Mouse (Mus musculus) lung, postnatal 14 days (tissue): ENCODE data around the gene Sat2.

Experiments used
- DNase-seq: peaks from one replicate; pipeline ENCODE4 v3.0.0; 2021

The Sat2 gene

DNA sequence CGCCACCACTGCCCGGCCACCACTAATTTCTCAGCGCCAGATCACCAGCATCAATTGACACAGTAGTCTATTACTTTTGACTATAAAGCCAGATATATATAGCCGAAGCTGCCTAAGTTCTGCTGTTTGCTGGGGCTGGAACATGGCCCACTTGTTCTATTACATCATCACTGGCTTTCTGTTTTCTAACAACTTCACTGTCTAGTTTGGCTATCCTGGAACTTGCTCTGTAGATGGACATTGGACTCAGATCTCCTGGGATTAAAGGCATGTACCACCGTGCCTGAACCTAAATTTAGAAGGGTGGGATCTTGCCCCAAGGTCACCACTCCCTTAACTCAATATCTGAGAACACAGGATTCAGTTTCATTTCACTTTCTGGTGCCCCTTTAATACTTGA, 24.0 kb downstream of the Sat2 start:
- no peak for DNase-seq

DNA sequence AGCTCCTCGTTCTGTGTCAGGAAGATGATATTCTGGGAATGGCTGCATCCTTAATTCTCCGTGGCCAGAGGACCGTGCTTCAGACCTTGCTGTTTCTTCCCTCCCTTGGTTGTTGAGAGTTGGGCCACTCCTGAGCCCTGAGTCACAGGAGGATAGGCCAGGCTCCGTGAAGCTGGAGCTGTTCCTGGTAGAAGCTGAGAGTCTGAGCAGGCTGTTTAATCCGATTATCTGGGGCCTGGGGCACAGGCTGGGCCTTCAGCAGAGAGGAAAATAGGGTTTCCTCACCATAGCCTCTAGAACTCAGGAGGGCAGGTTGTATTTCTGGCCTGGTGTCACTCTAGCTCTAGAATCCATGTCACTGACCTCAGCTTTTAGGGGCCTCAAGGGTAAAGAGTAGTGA, 31.6 kb downstream of the Sat2 start:
- no peak for DNase-seq

DNA sequence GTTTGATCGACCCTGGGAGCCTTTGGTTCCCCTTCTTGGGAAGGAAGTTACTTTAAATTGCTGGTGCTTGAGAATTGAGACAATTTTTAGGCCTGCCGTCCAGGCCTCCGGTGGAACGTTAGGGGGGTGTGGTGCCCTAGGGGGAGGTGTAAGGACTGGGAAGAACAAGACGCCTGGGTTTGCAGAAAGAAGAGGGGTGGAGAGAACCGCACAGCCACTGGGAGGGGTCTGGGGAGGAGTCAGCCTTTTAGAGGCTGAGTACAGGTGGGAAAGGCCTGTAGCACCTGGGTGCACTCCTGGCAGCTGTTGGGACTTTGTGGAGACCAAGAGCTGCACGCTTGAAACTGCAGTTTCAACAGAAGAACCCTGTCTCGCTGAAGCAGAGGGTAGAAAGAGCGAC, 32.9 kb downstream of the Sat2 start:
- DNase-seq, result no peak

DNA sequence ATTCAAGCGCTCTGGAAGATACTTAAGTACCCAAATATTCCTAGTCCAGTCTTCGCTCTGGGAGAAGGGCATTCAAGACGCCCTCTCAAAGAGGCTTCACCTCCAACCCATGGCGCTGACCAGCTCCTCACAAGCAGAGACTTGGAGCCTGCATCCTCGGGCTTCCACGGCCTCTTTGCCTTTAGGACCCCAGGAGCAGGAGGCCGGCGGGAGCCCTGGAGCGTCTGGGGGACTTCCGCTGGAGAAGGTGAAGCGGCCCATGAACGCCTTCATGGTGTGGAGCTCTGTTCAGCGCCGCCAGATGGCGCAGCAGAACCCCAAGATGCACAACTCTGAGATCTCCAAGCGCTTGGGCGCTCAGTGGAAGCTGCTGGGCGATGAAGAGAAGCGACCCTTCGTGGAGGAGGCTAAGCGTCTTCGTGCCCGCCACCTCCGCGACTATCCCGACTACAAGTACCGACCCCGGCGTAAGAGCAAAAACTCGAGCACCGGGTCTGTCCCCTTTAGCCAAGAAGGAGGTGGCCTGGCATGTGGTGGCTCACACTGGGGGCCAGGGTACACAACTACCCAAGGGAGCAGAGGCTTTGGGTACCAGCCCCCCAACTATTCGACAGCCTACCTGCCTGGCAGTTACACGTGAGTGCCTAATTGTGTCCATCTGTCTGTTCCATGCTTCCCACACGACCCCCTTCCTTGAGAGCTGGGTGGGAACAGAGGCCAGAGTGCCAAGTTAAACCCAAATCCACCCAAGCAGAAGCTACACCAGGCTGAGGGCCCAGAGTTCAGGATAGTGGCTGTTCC, 33.6 kb downstream of the Sat2 start, which contains the start of gene Sox15:
TSS of gene Sox15 (plus strand) at position 51 of the 801 bp plus-strand sequence.
- peak; percentile 69 for DNase-seq

DNA sequence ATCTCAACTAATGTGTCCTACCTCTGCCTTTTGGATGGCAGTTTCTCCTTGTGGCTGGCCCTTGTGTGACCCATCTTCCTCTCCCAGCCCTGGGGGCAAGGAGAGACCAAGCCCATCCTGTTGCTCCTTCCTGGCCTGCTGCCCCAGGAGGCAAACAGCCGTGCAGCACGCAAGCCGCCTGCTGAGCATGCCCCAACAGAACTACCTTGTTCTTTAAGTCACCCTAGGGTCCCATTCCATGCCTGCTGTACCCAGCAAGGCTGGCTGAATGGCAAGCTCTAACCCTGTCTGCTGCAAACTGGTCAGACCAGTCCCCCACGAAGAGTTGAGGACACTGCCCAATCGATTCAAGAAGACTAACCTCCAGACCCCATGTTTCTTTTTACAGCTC, 34.2 kb downstream of the Sat2 start:
- DNase-seq, result no peak

DNA sequence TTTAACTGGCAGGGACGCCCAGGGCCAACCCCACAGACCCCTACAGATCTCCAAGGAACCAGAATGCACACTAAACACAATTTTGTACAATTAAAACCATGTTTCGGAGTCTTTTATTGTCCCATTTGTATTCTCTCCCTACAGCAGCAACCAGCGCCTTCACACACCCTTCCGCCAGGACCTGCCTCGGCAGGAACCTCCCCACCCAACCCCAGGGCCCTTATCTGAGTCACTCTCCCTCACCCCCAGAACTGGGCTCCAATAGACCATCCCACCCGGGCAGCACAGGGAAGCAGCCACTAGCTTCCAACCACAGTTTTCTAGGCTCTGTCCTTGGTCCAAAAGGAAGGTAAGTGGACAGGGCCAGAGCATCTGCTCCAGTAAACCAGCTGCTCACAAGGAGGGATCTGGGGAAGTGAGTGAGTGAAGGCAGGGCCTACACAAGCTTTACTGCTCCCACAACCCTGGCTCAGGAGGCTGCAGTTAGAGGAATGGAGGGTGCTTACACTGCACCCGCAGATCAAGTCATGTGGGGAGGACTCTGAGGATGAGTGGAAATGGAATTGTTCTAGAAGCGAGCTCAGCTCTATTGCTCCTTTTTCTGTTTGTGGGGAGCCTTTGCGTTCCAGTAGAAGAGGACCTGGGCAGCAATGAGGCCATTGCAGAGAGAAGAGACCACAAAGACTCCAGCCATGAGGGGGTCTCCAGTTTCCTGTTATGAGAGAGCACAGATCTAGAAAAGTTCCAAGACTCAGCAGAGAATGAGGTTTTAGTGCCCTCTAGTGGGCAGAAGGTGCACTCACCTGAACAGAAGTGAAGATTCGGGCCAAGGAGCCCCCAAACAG, 35.0 kb downstream of the Sat2 start:
- peak; percentile 61 for DNase-seq

DNA sequence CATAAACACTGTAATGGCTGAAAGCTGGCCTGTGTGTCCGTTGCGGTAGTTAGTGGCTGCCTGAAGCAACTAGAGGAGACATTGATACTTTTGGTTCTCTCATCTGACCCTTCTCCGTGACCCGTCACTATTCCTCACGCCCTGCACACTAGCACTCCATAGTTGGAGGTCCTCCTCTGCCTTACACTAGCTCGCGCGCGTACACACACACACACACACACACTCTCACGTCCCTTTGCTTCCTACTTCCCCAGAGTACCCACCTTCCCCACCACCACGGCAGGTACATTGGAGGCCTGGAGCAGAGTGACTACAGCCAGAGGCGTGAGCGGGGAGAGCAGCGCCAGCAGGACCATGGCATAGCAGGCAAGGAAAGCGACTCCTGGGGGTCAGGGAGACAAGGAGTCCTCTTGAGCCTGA, 35.6 kb downstream of the Sat2 start:
- no peak for DNase-seq

DNA sequence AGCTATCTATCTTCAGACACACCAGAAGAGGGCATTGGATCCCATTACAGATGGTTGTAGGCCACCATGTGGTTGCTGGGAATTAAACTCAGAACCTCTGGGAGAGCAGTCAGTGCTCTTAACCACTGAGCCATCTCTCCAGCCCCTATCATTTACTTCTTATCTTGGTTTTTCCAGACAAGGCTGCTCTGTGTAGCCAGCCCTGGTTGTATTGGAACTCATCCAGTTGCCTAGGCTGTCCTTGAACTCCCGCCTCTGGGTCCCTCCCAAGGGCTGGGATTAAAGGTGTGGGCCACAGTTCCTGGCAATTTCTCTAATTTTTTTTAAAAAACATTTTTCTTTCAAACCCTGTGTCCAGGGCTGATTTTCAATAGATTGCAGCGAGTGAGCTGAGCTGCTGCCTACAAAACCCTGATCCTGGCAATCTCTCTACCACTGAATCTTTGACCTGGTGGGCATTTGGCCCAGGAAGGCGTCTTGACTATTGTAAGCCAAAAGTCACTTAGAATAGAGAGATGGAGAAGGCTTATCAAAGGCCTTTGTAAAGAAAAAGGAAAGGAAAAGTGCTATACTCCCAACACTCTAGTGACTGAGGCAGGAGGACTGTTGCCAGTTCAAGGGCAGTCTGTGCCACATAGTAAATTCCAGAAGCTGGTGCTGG, 39.5 kb downstream of the Sat2 start:
- no peak for DNase-seq

DNA sequence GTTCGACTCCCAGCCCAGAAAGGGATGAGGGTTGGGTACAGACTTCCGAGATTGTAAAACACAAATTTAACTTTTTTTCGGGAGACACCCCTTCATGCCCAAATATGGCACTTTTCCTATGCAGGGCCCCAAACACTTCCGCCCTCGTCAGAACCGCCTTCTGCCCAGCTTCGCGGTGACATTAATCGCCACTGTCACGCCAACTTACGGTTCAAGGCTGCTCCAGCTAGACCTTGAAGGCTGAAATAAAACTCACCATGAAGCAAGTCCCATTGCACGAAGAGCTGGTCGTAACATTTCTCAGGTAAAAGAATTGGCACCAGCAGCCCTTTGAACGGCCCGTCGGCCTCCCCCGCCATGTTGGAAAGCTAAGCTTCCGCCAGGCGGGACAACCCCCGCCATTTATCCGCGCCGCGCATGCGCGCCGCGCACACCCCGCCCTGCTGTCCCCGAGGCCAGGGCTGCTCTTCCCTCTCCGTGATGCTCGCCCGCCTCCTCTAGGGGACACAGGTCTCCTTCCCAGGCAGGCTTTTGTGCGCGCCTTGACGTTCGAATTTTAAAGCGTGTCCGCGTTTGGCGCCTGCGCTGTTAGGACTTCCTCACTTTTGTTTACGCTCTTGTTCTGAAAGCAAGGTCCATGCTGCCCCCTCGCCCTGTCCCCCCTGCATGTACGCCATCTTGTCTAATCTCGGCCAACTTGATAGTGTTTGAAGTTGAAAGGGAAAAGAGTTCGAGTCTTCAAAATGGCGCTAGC, 40.6 kb downstream of the Sat2 start, which contains the start of gene Mpdu1:
TSS of gene Mpdu1 (minus strand) at position 430 of the 754 bp plus-strand sequence.
- DNase-seq, result peak; percentile 93

DNA sequence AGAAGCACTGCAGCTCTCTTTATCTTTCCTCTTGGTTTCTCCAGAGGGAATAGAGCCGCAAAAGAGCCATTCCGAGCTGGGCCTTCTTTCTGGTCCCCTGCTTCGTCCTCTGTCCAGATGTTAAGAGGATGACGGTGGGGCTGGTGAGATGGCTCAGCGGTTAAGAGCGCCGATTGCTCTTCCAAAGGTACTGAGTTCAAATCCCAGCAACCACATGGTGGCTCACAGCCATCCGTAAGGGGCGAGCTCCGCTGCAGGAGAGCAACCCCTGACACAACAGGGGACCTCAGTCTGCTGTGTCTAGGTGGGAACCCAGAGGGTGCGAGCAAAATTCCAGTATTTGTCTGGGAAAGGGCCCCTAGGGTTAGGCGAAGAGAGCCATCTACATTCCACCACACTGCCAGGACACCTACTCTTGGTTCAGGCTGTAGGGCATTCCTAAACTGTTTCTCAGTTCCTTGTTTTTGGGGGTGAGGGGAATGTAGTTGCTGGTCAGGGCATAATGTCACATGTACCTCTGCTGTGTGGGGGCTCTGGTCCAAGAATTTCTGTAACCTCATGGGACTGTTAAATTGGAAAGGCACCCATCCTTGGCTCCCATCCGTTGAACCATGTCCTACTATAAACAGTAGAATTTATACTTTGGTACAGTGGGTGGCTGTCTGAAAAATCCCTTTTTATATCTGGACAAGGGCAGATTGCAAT, 41.3 kb downstream of the Sat2 start:
- no peak for DNase-seq

DNA sequence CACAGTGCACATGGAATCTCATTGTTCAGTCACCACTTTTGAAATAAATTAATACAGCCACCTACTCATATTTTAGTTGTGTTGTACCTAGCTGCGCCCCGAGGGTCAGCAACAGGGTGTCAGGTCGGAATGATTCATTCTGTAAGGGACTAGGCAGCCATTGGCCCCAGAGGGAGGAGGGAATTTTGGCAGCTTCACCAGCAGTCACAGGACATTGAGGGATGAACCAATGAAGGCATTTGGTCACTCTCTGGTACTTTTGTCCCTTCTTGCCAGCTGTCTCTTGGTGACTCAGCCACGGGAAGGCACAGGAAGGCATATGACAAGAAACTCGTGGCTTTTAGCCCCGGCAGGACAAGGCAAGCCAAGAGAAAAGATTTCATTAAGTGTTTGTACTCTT, 42.0 kb downstream of the Sat2 start:
- no peak for DNase-seq

DNA sequence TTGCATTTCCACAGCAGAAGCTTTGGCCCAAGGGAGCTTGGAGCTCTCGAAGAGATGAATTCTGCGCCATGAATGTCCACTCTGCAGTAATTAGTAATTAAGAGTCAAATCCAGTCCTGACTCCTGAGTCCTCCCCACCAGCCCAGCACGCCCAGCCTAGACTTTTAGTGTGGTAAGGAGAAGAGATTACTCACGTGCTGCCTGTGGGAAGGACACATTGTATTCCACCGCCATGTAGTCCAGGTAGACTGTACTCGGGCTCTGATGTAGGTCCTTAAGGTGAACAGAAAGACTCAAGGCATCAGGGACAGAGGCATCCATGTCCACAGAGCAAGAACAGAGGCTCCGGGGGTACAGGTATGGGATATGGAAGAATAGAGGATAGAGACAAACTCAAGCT, 43.0 kb downstream of the Sat2 start:
- no peak for DNase-seq

DNA sequence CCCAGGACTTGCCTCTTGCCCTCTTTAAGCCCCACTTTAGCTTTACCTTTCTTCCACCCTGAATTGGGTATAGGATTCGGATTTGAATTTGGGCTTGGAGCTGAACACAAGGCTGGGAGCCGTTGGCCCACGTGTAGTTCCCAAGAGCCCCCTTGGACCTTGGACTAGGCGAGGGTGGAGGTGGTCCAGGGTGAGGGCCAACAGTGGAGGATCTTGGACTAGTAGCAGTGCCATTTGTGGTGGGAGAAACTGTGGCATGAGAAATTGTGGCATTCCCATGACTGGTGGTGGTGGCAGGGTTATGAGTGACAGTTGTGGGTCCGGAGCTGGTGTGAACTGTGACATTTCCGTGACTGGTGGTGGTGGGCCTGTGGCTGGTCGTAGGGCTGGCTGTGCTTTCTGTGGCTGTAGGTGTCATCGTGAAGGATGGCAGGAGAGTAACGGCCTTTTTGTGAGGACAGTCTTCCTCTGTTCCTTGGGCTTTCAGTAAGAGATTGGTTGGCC, 43.7 kb downstream of the Sat2 start:
- DNase-seq, result no peak

DNA sequence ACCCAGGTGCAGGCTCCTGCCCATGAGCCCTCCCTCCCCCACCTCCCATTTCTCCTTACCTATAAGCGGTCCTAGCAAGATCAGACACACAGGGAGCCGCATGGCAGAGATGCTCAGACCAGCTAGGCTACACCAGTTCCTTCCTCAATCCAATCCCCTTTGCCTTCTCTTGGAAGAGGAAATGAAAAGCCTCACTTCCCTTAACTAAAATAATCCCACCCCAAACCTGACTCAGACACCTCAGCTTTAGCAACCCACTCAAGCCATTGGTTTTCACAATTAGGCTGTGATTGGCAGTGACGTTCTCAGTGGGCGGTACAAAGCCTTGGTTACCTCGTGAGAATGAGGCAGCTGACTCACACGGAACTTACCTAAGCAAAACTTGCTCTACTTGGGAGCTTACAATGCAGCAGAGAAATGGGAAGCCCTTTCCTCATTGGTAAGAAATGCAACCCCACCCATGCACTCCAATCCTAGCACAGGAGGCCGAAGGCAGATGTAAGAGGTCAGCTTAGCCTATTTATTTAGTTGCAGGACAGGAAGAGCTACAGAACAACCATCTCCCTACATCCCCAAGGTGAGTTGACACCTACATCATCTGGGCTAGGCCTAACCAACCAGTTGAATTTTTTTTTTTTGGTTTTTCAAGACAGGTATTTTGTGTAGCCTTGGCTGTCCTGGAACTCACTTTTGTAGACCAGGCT, 44.3 kb downstream of the Sat2 start, which contains the start of gene Cd68:
TSS of gene Cd68 (minus strand) at position 193 of the 704 bp plus-strand sequence.
- peak; percentile 57 for DNase-seq

DNA sequence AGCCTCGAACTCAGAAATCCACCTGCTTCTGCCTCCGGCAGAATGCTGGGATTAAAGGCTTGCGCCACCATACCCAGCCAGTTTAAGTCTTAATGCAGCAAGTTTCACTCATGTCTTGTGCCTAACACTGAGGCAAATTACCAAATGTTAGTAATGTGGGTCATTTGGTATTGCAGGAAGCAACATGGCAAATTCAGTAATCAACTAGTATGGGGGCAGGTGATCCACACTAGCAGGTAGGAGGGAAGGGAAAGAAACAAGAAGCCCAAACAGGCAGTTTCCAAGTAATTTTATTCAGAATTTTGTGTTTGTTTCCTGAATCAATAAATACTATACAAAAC, 44.8 kb downstream of the Sat2 start:
- no peak for DNase-seq

DNA sequence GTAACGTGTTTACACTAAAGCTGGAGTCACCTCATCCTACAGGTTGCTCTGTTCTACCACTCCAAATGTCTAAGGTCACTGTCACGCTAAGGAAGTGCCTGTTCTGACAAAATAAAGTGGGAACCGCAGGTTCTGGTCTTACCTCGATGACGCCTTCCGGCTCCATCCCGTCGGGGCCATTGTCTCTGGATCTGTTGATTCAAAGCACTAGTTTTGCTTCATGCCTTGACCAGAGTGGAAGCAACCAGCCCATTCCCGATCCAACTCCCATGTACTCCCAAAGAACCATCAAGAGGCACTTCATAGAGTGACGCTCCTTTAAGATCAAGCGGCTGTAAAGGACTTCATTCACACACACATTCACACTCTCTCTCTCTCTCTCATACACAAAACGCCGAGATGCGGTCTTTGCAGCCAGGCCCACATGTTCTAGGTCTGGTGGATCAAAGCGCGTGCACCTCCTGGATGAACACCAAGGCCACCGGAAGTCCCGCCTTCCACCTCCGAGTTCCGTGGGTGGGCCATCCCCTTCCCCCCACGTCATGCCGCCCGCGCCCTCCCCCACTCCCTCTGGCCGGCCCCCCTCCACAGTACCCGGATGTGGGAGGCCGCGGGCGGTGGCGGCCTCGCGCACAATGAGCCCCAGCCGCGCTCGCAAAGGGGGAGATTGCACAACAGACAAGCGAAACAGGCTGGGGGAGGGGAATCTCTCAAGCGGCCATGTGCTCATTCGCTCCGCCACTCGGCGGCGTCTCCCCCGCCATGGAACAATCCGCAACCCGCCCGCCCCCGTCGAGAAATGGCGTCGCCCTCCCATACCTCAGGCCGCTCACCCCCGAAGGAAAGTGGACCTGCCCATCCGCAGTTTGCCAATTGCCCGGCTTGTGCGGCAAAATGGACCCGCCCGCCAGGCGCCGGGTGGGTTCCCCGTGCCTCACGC, 49.2 kb downstream of the Sat2 start:
- peak; percentile 96 for DNase-seq

DNA sequence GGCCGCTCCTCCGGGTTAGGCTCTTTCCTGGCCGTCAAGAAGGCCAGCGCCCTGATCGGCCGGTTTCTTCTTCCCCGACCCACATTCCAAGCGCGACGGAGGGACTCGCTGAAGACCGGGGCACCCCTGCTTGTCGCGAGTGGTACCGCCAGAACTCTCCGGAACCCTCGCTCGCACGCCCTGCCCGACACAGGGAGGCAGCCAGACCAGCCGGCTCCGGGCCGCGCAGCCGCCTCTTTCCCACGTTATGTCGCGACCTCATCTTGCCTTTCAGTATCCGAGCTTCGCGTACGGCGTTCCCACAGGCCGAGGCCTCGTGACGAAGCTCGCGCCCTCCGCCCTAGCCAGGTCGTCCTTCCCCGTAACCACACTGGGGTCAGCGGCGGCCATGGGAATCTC, 49.9 kb downstream of the Sat2 start:
- DNase-seq, result no peak

DNA sequence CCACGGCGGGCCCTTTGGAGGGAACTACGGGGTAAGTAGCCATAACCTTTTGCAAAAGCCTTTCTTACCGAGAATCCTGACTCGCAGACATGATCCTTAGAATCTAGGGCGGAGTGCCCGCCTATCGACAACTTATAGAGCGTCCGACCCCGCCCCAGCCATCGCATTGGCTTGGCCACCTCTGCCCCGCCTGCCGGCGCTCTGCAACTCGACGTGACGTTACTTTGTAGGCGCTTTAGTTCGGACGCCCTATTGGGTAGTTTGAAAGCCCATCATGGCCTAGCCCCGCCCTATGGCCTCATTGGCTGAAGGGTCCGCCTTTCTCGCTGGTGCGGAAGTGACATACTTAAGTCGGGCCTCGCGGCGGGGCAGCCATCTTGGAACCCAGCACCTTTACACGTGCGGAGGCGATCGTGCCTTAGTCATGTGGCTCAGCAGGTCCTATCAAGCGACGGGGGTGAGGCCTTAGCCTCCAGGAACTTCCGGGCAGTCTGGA, 50.4 kb downstream of the Sat2 start, which contains the start of gene Eif4a1:
TSS of gene Eif4a1 (minus strand) at position 213 of the 496 bp plus-strand sequence.
- DNase-seq, result peak; percentile 99
